Mouse (Mus musculus) kidney, adult 8-10 months (tissue): ENCODE results near the gene Rhox4b.
"Not testable (repeated sequence)": the region's sequence is repeated elsewhere in the genome, so short reads cannot be mapped to it uniquely, and the experiment has no call there.

Experiments
- DNase-seq, 2 experiments: peaks; one replicate each; pipeline ENCODE4 v3.0.0; 2022

Rhox4b gene

GRCm38 (mm10) chrX:37432194-37432593 is at the start of gene Rhox4b:
TSS of gene Rhox4b (plus strand) at chrX:37432494.
- not testable (repeated sequence) for DNase-seq

- DNase-seq: not testable (repeated sequence)
These were observed 41.7 kb upstream of the Rhox4b start, which contains the start of gene Rhox4a2 for GRCm38 (mm10) chrX:37390548-37390947. TSS of gene Rhox4a2 (plus strand) at chrX:37390848.

GRCm38 (mm10) chrX:37411767-37412166 is 20.5 kb upstream of the Rhox4b start, which contains the start of gene Rhox2b:
TSS of gene Rhox2b (plus strand) at chrX:37412067.
- not testable (repeated sequence) for DNase-seq

GRCm38 (mm10) chrX:37453380-37453779 is 21.1 kb downstream of the Rhox4b start, which contains the start of gene Rhox2c:
TSS of gene Rhox2c (plus strand) at chrX:37453680.
- not testable (repeated sequence) for DNase-seq

GRCm38 (mm10) chrX:37458285-37458684 is 26.0 kb downstream of the Rhox4b start, which contains the start of gene Rhox3c:
TSS of gene Rhox3c (plus strand) at chrX:37458585.
- not testable (repeated sequence) for DNase-seq

GRCm38 (mm10) chrX:37480037-37480436 is 47.7 kb downstream of the Rhox4b start, which contains the start of gene Rhox4c:
TSS of gene Rhox4c (plus strand) at chrX:37480337.
- not testable (repeated sequence) for DNase-seq
